Mouse (Mus musculus) stomach, postnatal 0 days (tissue): ENCODE results near the gene Slc44a3.

Experiments
- CTCF ChIP-seq: IDR thresholded peaks from 2 replicates; pipeline ENCODE4 v1.5.1; 2016; ENCODE audit warnings: antibody characterized with exemption, low read depth, mild to moderate bottlenecking, moderate library complexity
- EP300 ChIP-seq: optimal IDR thresholded peaks from 2 replicates; pipeline ENCODE3; 2016; ENCODE audit warnings: antibody characterized with exemption

DNA sequence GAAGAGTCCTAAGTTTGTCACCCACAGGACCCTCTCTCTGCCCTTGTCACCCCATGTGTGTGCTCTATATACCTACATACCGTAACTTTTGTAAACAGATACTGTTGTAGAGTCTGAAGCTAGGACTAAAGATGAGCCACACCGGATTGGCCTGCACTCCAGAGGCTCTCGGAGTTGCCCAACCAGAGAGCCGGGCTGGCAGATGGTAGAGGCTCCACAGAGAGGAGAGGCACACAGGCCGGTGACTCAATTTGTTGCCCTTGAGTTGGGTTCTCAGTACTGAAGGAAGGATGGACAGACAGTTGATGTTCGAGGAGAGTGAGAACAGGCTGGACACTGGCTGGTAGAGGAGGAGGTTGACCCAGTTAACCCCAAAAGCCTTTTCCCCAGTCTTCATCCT is 87.8 kb downstream of the Slc44a3 start:
- no peak for TF ChIP-seq CTCF
- no peak for TF ChIP-seq EP300
